ENCODE assay signal across 7 mouse cellular contexts in the genomic region with DNA sequence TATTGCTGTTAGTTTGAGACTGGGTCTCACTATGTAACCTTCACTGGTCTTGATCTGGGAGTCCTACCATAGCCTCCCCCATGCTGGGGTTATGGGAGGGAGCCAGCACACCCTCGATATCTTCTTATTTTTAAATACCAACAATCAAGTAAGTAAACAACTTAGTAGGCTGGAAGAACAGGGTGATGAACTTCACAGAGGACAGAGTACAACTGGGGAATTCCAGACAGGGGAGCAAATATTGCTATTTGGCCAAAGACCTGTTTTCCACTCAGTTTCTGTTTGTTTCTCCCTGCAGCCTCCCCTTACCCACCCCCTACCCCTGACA. TPM values are rescaled to one million over a fixed set of nuclear protein-coding genes. Genes with fewer than 3 reads are reported as not detected.
A peak's percentile ranks its signal among the peaks of the same experiment; 100 is the strongest.
DNase-seq lines count a peak whose midpoint lies in the region; ATAC-seq lines count a peak whose summit lies in the region.

No protein-coding gene starts in this region.

- H3K4me3 ChIP-seq in embryonic facial prominence, embryonic 15.5 days (replicated peaks), result peak overlapping the region; percentile 74
- H3K4me3 ChIP-seq in intestine, embryonic 16.5 days (ENCODE audit: low read length), result peak overlapping the region; percentile 72
- H3K4me3 ChIP-seq in neural tube, embryonic 14.5 days (ENCODE audit: low read depth, low read length), result peak overlapping the region; percentile 56

- no peak for ATAC-seq in embryonic facial prominence, embryonic 15.5 days (ENCODE audit: insufficient number of reproducible peaks, low FRiP score, low TSS enrichment, low read depth)
- no peak for ATAC-seq in intestine, embryonic 16.5 days
- ATAC-seq in neural tube, embryonic 14.5 days (ENCODE audit: low read depth), result no peak
- ATAC-seq in megakaryocyte progenitor cell, adult 5-6 weeks (replicated peaks; ENCODE audit: poor library complexity), result no peak

- H3K4me1 ChIP-seq in embryonic facial prominence, embryonic 15.5 days, result peaks cover 15% of the 10 kb centered on the region
- peaks cover 13% of the 10 kb centered on the region for H3K4me1 ChIP-seq in intestine, embryonic 16.5 days (ENCODE audit: control insufficient read depth, insufficient read depth, low read length)
- H3K4me1 ChIP-seq in neural tube, embryonic 14.5 days (ENCODE audit: control insufficient read depth, insufficient read depth, low read length), result peaks cover 15% of the 10 kb centered on the region; the same call in 1 of the 2 replicates

- H3K27ac ChIP-seq in embryonic facial prominence, embryonic 15.5 days (replicated peaks), result no peak overlapping the region
- no peak overlapping the region for H3K27ac ChIP-seq in intestine, embryonic 16.5 days (ENCODE audit: low read length)
- peak overlapping the region; percentile 92; the same call in 1 of the 2 replicates for H3K27ac ChIP-seq in neural tube, embryonic 14.5 days (ENCODE audit: low read depth, low read length)

- WGBS in embryonic facial prominence, embryonic 15.5 days, result 48% methylated on average over 1 of the region's 1 CpGs
- 46% methylated on average over 1 of the region's 1 CpGs for WGBS in intestine, embryonic 16.5 days
- 71% methylated on average over 1 of the region's 1 CpGs for WGBS in neural tube, embryonic 14.5 days

- H3K4me2 ChIP-seq in embryonic facial prominence, embryonic 15.5 days (replicated peaks), result peak overlapping the region; percentile 93
- peak overlapping the region; percentile 73 for H3K4me2 ChIP-seq in intestine, embryonic 16.5 days (ENCODE audit: low read depth, low read length)
- peak overlapping the region; percentile 96 for H3K4me2 ChIP-seq in neural tube, embryonic 14.5 days (ENCODE audit: low read depth, low read length)

- no peaks in the 10 kb centered on the region for H3K27me3 ChIP-seq in embryonic facial prominence, embryonic 15.5 days
- H3K27me3 ChIP-seq in intestine, embryonic 16.5 days (replicated peaks; ENCODE audit: control insufficient read depth, insufficient read depth, low read length), result no peaks in the 10 kb centered on the region
- H3K27me3 ChIP-seq in neural tube, embryonic 14.5 days (ENCODE audit: control insufficient read depth, insufficient read depth, low read length), result no peaks in the 10 kb centered on the region

- no peak overlapping the region for H3K9ac ChIP-seq in embryonic facial prominence, embryonic 15.5 days
- H3K9ac ChIP-seq in intestine, embryonic 16.5 days (ENCODE audit: low read depth, low read length), result peak overlapping the region; percentile 80; the same call in 1 of the 2 replicates
- peak overlapping the region; percentile 82; the same call in 1 of the 2 replicates for H3K9ac ChIP-seq in neural tube, embryonic 14.5 days (replicated peaks; ENCODE audit: low read depth, low read length)

- H3K9me3 ChIP-seq in embryonic facial prominence, embryonic 15.5 days (replicated peaks), result no peaks in the 10 kb centered on the region
- H3K9me3 ChIP-seq in intestine, embryonic 16.5 days (ENCODE audit: control insufficient read depth, low read length), result no peaks in the 10 kb centered on the region
- H3K9me3 ChIP-seq in neural tube, embryonic 14.5 days (ENCODE audit: control insufficient read depth, low read length), result no peaks in the 10 kb centered on the region

- peak; percentile 20 to 30 for DNase-seq in kidney, postnatal 36 days
- DNase-seq in kidney, postnatal 14 days, result no peak
- DNase-seq in gastrocnemius, postnatal 25 days, result no peak

- 0 out of 2 replicates have a peak, but pooled peaks cover 5% of the 10 kb centered on the region for H3K36me3 ChIP-seq in embryonic facial prominence, embryonic 15.5 days
- no peaks in the 10 kb centered on the region for H3K36me3 ChIP-seq in intestine, embryonic 16.5 days (ENCODE audit: control insufficient read depth, insufficient read depth, low read length)
- no peaks in the 10 kb centered on the region for H3K36me3 ChIP-seq in neural tube, embryonic 14.5 days (ENCODE audit: control insufficient read depth, insufficient read depth, low read length)

RNA-seq across cellular contexts. Expression of gene 1600014C10Rik, which starts 1.4 kb away (rescaled TPM):
- polyA plus RNA-seq in embryonic facial prominence, embryonic 15.5 days (2015; fragmentation: Nextera tagmentation; extraction: Ambion mirVana), result 18.4 and 19.6 TPM in 2 replicates
- polyA plus RNA-seq in intestine, embryonic 16.5 days (2015; fragmentation: Nextera tagmentation; extraction: Ambion mirVana), result 16.6 TPM in 2 replicates
- polyA plus RNA-seq in neural tube, embryonic 14.5 days (2014; fragmentation: Nextera tagmentation; extraction: Ambion mirVana), result 31.3 and 32.8 TPM in 2 replicates
- 10 to 100 TPM; 21.2 to 23.0 TPM for total RNA-seq in gastrocnemius, postnatal 25 days (2021)
- 18.8 and 19.5 TPM in 2 replicates for total RNA-seq in megakaryocyte progenitor cell, adult 5-6 weeks (2015)
- 22.7 and 29.4 TPM in 2 replicates for total RNA-seq in megakaryocyte progenitor cell, adult 5-6 weeks (2017)

RNA-seq across cellular contexts. Expression of gene Plekhf1, which starts 43.4 kb away (rescaled TPM):
- 4.8 and 5.3 TPM in 2 replicates for polyA plus RNA-seq in embryonic facial prominence, embryonic 15.5 days (2015; fragmentation: Nextera tagmentation; extraction: Ambion mirVana)
- polyA plus RNA-seq in intestine, embryonic 16.5 days (2015; fragmentation: Nextera tagmentation; extraction: Ambion mirVana), result 4.5 and 4.8 TPM in 2 replicates
- 0.32 and 0.68 TPM in 2 replicates for polyA plus RNA-seq in neural tube, embryonic 14.5 days (2014; fragmentation: Nextera tagmentation; extraction: Ambion mirVana)
- 1 to 10 TPM; 5.0 to 7.5 TPM for total RNA-seq in gastrocnemius, postnatal 25 days (2021)
- total RNA-seq in megakaryocyte progenitor cell, adult 5-6 weeks (2015), result 0.56 and 0.94 TPM in 2 replicates
- total RNA-seq in megakaryocyte progenitor cell, adult 5-6 weeks (2017), result 0.46 and 1.1 TPM in 2 replicates

Comparison
In these comparisons a context has a peak if more than half of its experiments do, and no peak if none do; other contexts are left out.
1. DNase-seq: peak in kidney, postnatal 36 days (2 of 2); none in kidney, postnatal 14 days (single experiment) and gastrocnemius, postnatal 25 days (single experiment).
2. Peak in every context shown above with its lines, with median percentiles within 50 percentile points of each other: H3K4me2 ChIP-seq and H3K4me3 ChIP-seq.